Mouse (Mus musculus): ENCODE results near the gene Ugt1a9. TPM values are rescaled to one million over a fixed set of nuclear protein-coding genes. Genes with fewer than 3 reads are reported as not detected.

Gene Ugt1a9
- polyA plus RNA-seq, 1 experiment from 2014 or later: not detected

DNA sequence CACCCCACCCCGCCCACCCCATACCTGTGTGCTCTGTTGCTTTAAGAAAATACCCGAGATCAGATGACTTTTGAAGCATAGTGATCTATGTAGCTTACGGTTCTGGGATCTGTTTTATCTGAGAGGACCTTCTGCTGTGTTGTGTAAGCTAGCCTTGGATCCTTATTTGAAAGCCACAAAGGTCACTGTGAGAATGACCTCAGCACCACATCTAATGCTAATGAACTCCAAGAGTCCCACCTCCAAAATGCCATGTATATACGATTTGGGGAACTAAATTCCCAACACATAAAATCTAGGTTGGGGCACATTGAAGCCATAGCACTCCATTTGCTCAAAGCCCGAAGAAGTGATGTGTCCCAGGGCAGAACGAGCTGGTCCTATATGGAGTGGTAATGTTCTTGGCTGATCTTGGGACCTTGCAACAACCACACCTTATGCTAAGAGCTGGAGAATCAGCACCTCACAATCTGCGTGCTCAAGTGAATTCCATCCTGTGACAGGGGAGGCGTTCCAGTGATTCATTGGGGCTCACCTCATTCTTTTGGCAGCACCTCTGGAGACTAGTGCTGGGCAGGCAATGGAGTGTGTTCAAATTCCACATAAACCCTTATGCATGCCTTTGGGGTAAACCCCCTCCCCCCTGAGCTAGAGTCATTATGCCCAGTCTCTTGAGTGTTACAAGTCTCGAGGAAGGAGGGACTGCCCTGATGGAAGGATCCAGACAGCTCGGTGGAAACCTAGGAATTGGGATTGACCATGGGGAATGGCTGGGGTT, 186.5 kb downstream of the Ugt1a9 start:
- Histone ChIP-seq H3K4me1 (no peaks in the 10 kb centered on the region), H3K27me3 (ENCODE audit: low read depth, poor library complexity, severe bottlenecking) (no peaks in the 10 kb centered on the region), H3K4me3 (no peak overlapping the region), H3K36me3 (peaks cover 27% of the 10 kb centered on the region), H3K27ac (no peak overlapping the region), H3K9me3 (replicated peaks) (peaks cover 80% of the 10 kb centered on the region)
- 81% methylated on average over 10 of the region's 10 CpGs for WGBS
- DNase-seq (ENCODE audit: low spot score): no peak

DNA sequence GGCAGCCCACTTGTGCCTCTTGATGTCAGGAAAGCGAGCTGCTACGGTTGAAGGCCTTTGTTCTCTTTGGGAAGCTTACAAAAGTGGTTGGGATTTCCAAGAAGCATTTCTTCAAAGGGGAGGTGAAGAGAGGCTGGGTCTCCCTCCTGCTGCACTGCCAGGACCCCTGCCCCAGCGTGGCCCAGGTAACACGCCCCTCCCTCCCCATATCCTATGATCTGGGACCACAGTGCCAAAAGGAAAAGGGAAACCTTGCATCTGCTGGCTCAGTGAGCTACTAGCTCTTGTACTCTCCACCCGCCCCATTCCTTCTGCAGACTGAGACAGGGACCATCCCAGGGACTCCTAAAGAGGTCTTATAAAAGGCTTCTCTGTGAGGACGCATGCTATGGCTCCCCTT, 187.1 kb downstream of the Ugt1a9 start:
- Histone ChIP-seq H3K4me3 (no peak overlapping the region), H3K27me3 (ENCODE audit: low read depth, poor library complexity, severe bottlenecking) (no peaks in the 10 kb centered on the region), H3K36me3 (peaks cover 33% of the 10 kb centered on the region), H3K4me1 (no peaks in the 10 kb centered on the region), H3K27ac (no peak overlapping the region), H3K9me3 (replicated peaks) (peaks cover 74% of the 10 kb centered on the region)
- no peak for DNase-seq (ENCODE audit: low spot score)
- WGBS: 82% methylated on average over 6 of the region's 6 CpGs

DNA sequence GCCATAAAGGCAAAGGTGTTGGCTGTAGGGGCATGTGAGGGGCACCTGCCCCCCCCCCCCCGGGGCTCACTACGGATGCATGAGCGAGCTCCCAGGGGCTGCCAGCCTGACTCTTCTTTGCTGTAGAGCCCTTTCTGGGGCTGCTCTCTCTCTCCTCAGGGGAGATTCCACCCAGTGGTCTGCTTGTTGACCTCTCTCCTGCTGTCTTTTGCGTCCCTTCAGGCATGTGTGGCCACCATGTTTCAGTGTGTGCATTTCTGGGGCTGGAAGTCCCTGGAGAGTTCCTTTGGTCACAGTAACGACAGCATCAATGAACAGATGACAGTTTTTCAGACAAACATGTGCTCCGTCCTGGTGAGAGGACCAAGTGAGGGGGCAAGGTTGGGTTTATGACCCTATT, 187.8 kb downstream of the Ugt1a9 start:
- no peak for DNase-seq (ENCODE audit: low spot score)
- H3K36me3 ChIP-seq: peaks cover 40% of the 10 kb centered on the region
- 71% methylated on average over 6 of the region's 6 CpGs for WGBS
- no peak overlapping the region for H3K4me3 ChIP-seq
- no peak overlapping the region for H3K27ac ChIP-seq
- H3K9me3 ChIP-seq (replicated peaks): peaks cover 68% of the 10 kb centered on the region
- H3K27me3 ChIP-seq (ENCODE audit: low read depth, poor library complexity, severe bottlenecking): no peaks in the 10 kb centered on the region
- no peaks in the 10 kb centered on the region for H3K4me1 ChIP-seq

- Histone ChIP-seq H3K36me3 (peaks cover 47% of the 10 kb centered on the region), H3K9me3 (replicated peaks) (peaks cover 68% of the 10 kb centered on the region), H3K27me3 (ENCODE audit: low read depth, poor library complexity, severe bottlenecking) (no peaks in the 10 kb centered on the region), H3K4me1 (no peaks in the 10 kb centered on the region), H3K4me3 (no peak overlapping the region), H3K27ac (no peak overlapping the region)
- WGBS: 80% methylated on average over 8 of the region's 8 CpGs
- DNase-seq (ENCODE audit: low spot score): peak; percentile 68
Observed at GRCm38 (mm10) chr1:88258881-88259642, 188.5 kb downstream of the Ugt1a9 start.

GRCm38 (mm10) chr1:88259643-88260024, 189.0 kb downstream of the Ugt1a9 start:
- Histone ChIP-seq H3K4me1 (no peaks in the 10 kb centered on the region), H3K9me3 (replicated peaks) (peaks cover 63% of the 10 kb centered on the region), H3K27me3 (ENCODE audit: low read depth, poor library complexity, severe bottlenecking) (no peaks in the 10 kb centered on the region), H3K27ac (no peak overlapping the region), H3K4me3 (no peak overlapping the region), H3K36me3 (peaks cover 53% of the 10 kb centered on the region)
- WGBS: 78% methylated on average over 4 of the region's 4 CpGs
- no peak for DNase-seq (ENCODE audit: low spot score)

- DNase-seq (ENCODE audit: low spot score): no peak
- Histone ChIP-seq H3K4me3 (no peak overlapping the region), H3K9me3 (replicated peaks) (peaks cover 58% of the 10 kb centered on the region), H3K36me3 (peaks cover 58% of the 10 kb centered on the region), H3K4me1 (no peaks in the 10 kb centered on the region), H3K27ac (no peak overlapping the region), H3K27me3 (ENCODE audit: low read depth, poor library complexity, severe bottlenecking) (no peaks in the 10 kb centered on the region)
- WGBS: 86% methylated on average over 6 of the region's 6 CpGs
Observed at GRCm38 (mm10) chr1:88260114-88260513, 189.5 kb downstream of the Ugt1a9 start.

DNA sequence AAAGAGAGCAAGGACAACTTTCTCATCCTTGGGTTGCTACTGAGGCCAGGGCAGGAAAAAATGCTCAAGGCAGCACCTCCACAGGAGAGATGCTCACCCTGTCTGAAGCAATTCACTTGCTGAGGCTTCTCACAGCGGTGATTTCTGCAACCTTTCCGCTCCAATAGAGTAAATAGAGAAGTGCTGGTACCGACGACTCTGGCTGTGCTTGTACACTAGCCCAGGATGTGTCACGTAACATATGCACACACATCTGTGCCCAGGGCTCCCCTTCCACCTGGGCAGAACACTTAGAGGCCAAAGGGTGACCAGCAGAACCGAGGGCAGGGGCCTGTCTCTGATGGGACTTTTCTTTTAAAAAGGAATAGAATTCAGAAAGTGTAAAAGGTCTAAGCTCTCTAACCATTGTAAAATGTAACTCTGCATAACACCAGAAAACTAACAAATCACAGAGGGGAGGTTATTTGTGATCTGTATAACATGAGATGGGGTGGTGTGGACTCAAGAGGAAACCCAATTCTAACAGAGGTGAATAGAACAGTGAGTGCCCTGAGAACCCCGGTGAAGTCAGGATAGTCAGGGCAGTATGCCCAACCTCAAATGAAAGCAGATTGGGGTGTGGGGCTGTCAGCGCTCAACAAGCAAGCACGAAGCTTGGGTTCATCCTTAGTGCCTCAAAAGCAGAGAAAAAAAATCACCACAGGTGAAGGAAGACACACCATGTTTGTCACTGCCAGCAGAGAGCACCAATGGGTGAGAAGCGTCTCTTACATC, 190.2 kb downstream of the Ugt1a9 start:
- no peak overlapping the region for H3K4me3 ChIP-seq
- DNase-seq (ENCODE audit: low spot score): no peak
- no peaks in the 10 kb centered on the region for H3K27me3 ChIP-seq (ENCODE audit: low read depth, poor library complexity, severe bottlenecking)
- H3K27ac ChIP-seq: no peak overlapping the region
- H3K4me1 ChIP-seq: no peaks in the 10 kb centered on the region
- peaks cover 52% of the 10 kb centered on the region for H3K9me3 ChIP-seq (replicated peaks)
- H3K36me3 ChIP-seq: peaks cover 64% of the 10 kb centered on the region
- 85% methylated on average over 10 of the region's 10 CpGs for WGBS

DNA sequence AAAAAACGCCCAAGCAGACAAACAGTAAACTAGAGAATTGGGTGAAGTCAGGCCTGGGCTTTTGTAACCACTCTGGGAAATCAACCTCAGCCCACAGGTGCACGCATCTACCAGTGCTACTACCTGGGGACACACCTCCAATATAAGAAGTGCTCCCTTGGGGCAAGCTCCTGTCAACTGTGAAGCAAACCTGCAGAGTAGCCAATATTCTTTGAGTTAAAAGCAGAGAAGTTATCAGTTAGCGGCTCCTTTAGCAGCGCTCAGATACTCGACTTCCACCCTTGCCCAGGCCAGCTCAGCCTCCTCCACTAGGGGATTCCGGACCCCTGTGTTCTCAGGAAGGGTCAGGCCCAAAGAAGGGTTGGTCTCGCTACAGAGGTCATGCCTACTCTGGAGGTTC, 191.1 kb downstream of the Ugt1a9 start:
- no peak for DNase-seq (ENCODE audit: low spot score)
- Histone ChIP-seq H3K9me3 (replicated peaks) (peaks cover 45% of the 10 kb centered on the region), H3K36me3 (peaks cover 73% of the 10 kb centered on the region), H3K4me1 (no peaks in the 10 kb centered on the region), H3K4me3 (no peak overlapping the region), H3K27me3 (ENCODE audit: low read depth, poor library complexity, severe bottlenecking) (no peaks in the 10 kb centered on the region), H3K27ac (no peak overlapping the region)
- WGBS: 91% methylated on average over 7 of the region's 7 CpGs

- WGBS: 91% methylated on average over 4 of the region's 4 CpGs
- Histone ChIP-seq H3K36me3 (peaks cover 79% of the 10 kb centered on the region), H3K9me3 (replicated peaks) (peaks cover 43% of the 10 kb centered on the region), H3K4me1 (no peaks in the 10 kb centered on the region), H3K27me3 (ENCODE audit: low read depth, poor library complexity, severe bottlenecking) (no peaks in the 10 kb centered on the region), H3K27ac (no peak overlapping the region), H3K4me3 (no peak overlapping the region)
- peak; percentile 65 for DNase-seq (ENCODE audit: low spot score)
Observed at GRCm38 (mm10) chr1:88262255-88262654, 191.7 kb downstream of the Ugt1a9 start.

DNA sequence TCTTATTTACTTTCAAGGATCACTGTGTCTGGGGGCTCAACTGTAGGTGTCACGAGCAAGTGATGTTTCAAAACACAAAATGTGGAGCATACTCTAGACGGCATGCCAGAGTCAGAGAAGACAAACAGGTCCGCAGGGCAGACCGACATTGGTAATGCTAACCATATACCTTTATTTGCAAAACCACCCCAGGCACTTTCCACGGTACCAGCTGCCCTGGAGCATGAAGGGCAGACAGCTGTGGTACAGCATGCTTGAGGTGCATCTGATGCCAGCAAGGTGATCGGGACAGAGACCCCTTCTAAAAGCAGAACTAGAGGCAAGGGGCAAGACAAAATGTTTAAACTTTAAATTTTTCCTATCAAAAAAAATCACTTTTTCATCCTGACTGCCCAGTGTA, 192.4 kb downstream of the Ugt1a9 start:
- Histone ChIP-seq H3K9me3 (replicated peaks) (peaks cover 38% of the 10 kb centered on the region), H3K27ac (no peak overlapping the region), H3K36me3 (peaks cover 86% of the 10 kb centered on the region), H3K4me1 (no peaks in the 10 kb centered on the region), H3K27me3 (ENCODE audit: low read depth, poor library complexity, severe bottlenecking) (no peaks in the 10 kb centered on the region), H3K4me3 (no peak overlapping the region)
- no peak for DNase-seq (ENCODE audit: low spot score)
- WGBS: 78% methylated on average over 6 of the region's 6 CpGs

GRCm38 (mm10) chr1:88263778-88264177, 193.2 kb downstream of the Ugt1a9 start:
- no peak for DNase-seq (ENCODE audit: low spot score)
- H3K9me3 ChIP-seq (replicated peaks): peaks cover 32% of the 10 kb centered on the region; the same call in 1 of the 2 replicates
- 91% methylated on average over 5 of the region's 5 CpGs for WGBS

GRCm38 (mm10) chr1:88264237-88264868, 193.8 kb downstream of the Ugt1a9 start:
- WGBS: 90% methylated on average over 7 of the region's 7 CpGs
- H3K36me3 ChIP-seq: peaks cover 100% of the 10 kb centered on the region
- H3K4me1 ChIP-seq: no peaks in the 10 kb centered on the region
- H3K4me3 ChIP-seq: no peak overlapping the region
- H3K27me3 ChIP-seq (ENCODE audit: low read depth, poor library complexity, severe bottlenecking): no peaks in the 10 kb centered on the region
- no peak for DNase-seq (ENCODE audit: low spot score)
- H3K27ac ChIP-seq: no peak overlapping the region
- H3K9me3 ChIP-seq (replicated peaks): peaks cover 29% of the 10 kb centered on the region; the same call in 1 of the 2 replicates

More at GRCm38 (mm10) chr1:88263778-88264177, 193.2 kb downstream of the Ugt1a9 start:
- Histone ChIP-seq H3K4me1 (no peaks in the 10 kb centered on the region), H3K27me3 (ENCODE audit: low read depth, poor library complexity, severe bottlenecking) (no peaks in the 10 kb centered on the region), H3K4me3 (no peak overlapping the region), H3K27ac (no peak overlapping the region), H3K36me3 (peaks cover 94% of the 10 kb centered on the region)

Data from limb, embryonic 10.5 days (tissue).